Mouse (Mus musculus) midbrain, embryonic 15.5 days (tissue): ENCODE data around the gene Psen1. TPM values are rescaled to one million over a fixed set of nuclear protein-coding genes. Genes with fewer than 3 reads are reported as not detected.

Experiments
- ATAC-seq: fragments of 200-750 bp; cut with Nextera tagmentation; replicated peaks from 2 replicates; pipeline ENCODE4 v1.8.0; 2017; ENCODE audit warnings: moderate TSS enrichment
- H3K27ac ChIP-seq: fragments of 300-500 bp; sonication (generic); 2 replicates; pipeline ENCODE4 v1.5.1; 2015; ENCODE audit warnings: mild to moderate bottlenecking, inconsistent platforms
- H3K27me3 ChIP-seq: fragments of 300-500 bp; sonication (generic); replicated peaks from 2 replicates; pipeline ENCODE4 v1.6.1; 2015; ENCODE audit warnings: inconsistent platforms
- H3K36me3 ChIP-seq: fragments of 300-500 bp; sonication (generic); replicated peaks from 2 replicates; pipeline ENCODE4 v1.6.1; 2015; ENCODE audit warnings: inconsistent platforms
- H3K4me1 ChIP-seq: fragments of 300-500 bp; sonication (generic); 2 replicates; pipeline ENCODE4 v1.6.1; 2015; ENCODE audit warnings: inconsistent platforms
- H3K4me2 ChIP-seq: fragments of 300-500 bp; sonication (generic); 2 replicates; pipeline ENCODE4 v1.6.1; 2015; ENCODE audit warnings: inconsistent platforms, mild to moderate bottlenecking, moderate library complexity
- H3K4me3 ChIP-seq: fragments of 300-500 bp; sonication (generic); 2 replicates; pipeline ENCODE4 v1.5.1; 2015; ENCODE audit warnings: mild to moderate bottlenecking, inconsistent platforms
- H3K9ac ChIP-seq: fragments of 300-500 bp; sonication (generic); 2 replicates; pipeline ENCODE4 v1.6.1; 2015; ENCODE audit warnings: mild to moderate bottlenecking, inconsistent platforms
- H3K9me3 ChIP-seq: fragments of 300-500 bp; sonication (generic); 2 replicates; pipeline ENCODE4 v1.6.1; 2016; ENCODE audit warnings: inconsistent platforms
- WGBS: fragments of 180-500 bp; shearing (Covaris S2); methylation state at CpG from one replicate; pipeline ENCODE4 v1.1.7; 2015; ENCODE audit warnings: mixed read lengths; 5-methylcytosine and 5-hydroxymethylcytosine counted together
- polyA plus RNA-seq: library from polyadenylated mRNA; unstranded; fragments of >200 nt; fragmentation: Nextera tagmentation; extraction: Ambion mirVana; gene quantifications from 2 replicates; pipeline ENCODE4 v1.2.1, GENCODE M21; 2015

Gene Psen1
- polyA plus RNA-seq, 1 experiment from 2014 or later: 74.7 TPM

DNA sequence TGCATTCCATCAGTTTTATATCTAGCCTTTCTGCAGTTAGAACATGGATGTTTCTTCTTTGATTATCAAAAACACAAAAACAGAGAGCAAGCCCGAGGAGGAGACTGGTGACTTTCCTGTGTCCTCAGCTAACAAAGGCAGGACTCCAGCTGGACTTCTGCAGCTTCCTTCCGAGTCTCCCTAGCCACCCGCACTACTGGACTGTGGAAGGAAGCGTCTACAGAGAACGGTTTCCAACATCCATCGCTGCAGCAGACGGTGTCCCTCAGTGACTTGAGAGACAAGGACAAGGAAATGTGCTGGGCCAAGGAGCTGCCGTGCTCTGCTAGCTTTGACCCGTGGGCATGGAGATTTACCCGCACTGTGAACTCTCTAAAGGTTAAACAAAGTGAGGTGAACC lies 46.1 kb downstream of the Psen1 start:
- Histone ChIP-seq H3K27ac (no peak overlapping the region), H3K4me3 (no peak overlapping the region), H3K9me3 (no peaks in the 10 kb centered on the region), H3K9ac (no peak overlapping the region), H3K4me1 (no peaks in the 10 kb centered on the region), H3K36me3 (peaks cover 54% of the 10 kb centered on the region), H3K4me2 (no peak overlapping the region), H3K27me3 (no peaks in the 10 kb centered on the region)
- ATAC-seq: no peak
- WGBS: 93% methylated on average over 10 of the region's 10 CpGs

DNA sequence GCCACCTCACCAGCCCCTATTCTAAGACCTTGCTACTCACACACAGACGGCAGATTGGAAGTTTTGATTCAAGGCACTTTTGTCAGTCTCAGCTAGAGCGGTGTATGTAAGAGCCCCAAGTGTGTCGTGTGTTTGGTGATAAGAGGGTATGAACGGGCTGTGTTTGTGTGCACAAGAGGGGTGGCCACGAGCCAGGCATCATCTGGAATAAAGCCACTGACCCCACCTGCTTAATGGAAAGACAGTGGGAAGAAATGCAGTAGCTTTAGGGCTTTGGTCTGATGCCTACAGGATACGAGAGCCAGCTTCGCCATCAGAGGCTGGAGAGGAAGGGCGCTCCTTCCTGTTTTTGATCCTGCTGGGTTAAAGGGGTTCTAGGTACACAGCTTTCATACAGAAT lies 48.3 kb downstream of the Psen1 start:
- H3K27me3 ChIP-seq: no peaks in the 10 kb centered on the region
- no peak overlapping the region for H3K4me2 ChIP-seq
- no peak for ATAC-seq
- H3K9me3 ChIP-seq: no peaks in the 10 kb centered on the region
- H3K36me3 ChIP-seq: peaks cover 39% of the 10 kb centered on the region
- no peaks in the 10 kb centered on the region for H3K4me1 ChIP-seq
- WGBS: 76% methylated on average over 8 of the region's 8 CpGs
- H3K9ac ChIP-seq: no peak overlapping the region
- no peak overlapping the region for H3K27ac ChIP-seq
- no peak overlapping the region for H3K4me3 ChIP-seq

DNA sequence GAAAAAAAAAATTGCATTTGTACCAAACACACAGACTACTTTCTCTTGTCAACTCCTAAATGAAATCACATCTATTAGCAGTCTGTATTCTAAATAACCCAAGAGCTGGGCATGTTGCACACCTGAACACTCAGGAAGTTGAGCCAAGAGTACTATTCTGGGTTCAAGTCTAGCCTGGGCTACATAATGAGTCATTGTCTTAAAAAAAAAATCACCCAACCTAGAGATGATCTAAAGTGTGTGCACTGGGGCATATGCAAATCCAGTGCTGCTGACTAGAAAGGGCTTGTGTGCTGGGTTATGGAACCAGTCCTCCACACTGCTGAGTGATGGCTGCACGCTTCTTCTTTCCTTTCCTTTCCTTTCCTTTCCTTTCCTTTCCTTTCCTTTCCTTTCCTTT lies 50.7 kb downstream of the Psen1 start:
- Histone ChIP-seq H3K36me3 (peaks cover 17% of the 10 kb centered on the region), H3K4me2 (no peak overlapping the region), H3K9me3 (no peaks in the 10 kb centered on the region), H3K4me3 (no peak overlapping the region), H3K27ac (no peak overlapping the region), H3K27me3 (no peaks in the 10 kb centered on the region), H3K9ac (no peak overlapping the region), H3K4me1 (no peaks in the 10 kb centered on the region)
- WGBS: 94% methylated on average over 1 of the region's 1 CpGs
- no peak for ATAC-seq

DNA sequence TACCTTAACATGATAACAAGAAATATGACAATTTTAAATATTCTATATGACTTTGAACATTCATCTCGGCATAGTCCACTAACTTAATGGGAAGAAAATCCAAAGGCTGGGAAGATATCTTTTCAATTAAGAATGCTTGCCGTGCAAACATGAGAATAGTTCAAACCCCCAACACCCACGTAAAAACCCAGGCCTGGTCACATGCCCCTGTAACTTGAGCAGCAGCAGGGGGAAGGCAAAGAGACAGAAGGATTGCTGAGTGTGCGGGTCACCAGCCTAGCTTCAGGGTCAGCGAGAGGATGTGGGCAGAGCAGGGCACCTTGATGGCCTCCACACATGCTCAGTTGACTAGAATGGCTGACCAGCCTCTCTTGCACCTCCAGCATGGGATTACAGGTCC lies 53.8 kb downstream of the Psen1 start:
- WGBS: 84% methylated on average over 5 of the region's 5 CpGs
- H3K9me3 ChIP-seq: no peaks in the 10 kb centered on the region
- H3K4me1 ChIP-seq: no peaks in the 10 kb centered on the region
- H3K4me2 ChIP-seq: no peak overlapping the region
- no peaks in the 10 kb centered on the region for H3K36me3 ChIP-seq
- no peak for ATAC-seq
- H3K27me3 ChIP-seq: no peaks in the 10 kb centered on the region
- H3K9ac ChIP-seq: no peak overlapping the region
- no peak overlapping the region for H3K27ac ChIP-seq
- no peak overlapping the region for H3K4me3 ChIP-seq

DNA sequence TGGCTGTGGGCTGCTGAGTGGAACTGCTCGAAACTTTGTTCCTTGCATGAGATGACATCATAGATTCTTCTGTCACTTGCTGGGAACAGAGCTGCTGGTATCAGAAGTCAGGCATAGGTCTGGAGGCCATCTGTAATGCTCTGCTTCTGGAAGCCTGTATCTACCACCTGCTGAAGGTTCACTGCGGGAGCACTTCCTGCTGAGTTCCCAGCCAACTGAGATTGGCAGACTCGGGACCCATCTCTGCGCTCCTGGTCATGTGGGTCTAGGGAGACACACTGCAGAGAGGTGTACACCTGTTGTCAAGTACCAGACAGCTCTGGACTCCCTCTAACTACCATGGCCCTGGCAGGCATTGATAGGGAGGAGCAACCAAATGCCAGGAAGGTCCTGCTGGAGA lies 54.9 kb downstream of the Psen1 start:
- Histone ChIP-seq H3K9ac (no peak overlapping the region), H3K4me2 (no peak overlapping the region), H3K27ac (no peak overlapping the region), H3K4me3 (no peak overlapping the region), H3K27me3 (no peaks in the 10 kb centered on the region), H3K4me1 (no peaks in the 10 kb centered on the region), H3K9me3 (no peaks in the 10 kb centered on the region), H3K36me3 (no peaks in the 10 kb centered on the region)
- WGBS: 80% methylated on average over 4 of the region's 4 CpGs
- no peak for ATAC-seq

DNA sequence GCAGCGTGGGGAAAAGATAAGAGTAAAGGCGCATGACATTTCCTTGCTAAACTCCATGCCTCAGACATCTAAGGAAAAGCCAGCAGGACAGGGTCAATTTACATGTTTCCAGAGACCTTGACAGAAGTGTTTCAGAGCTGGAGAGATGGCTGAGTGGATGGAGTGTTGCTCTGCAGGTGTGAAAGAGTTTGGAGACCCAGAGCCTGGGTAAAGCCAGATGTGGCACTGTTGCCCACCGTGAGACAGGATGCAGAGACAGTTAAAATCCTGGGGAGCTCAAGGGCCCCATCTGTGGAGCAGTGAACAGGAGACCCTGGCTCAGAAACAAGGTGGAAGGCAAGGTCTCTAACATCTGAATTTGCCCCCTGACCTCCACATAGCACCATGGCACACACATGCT lies 55.8 kb downstream of the Psen1 start:
- H3K4me1 ChIP-seq: no peaks in the 10 kb centered on the region
- no peaks in the 10 kb centered on the region for H3K27me3 ChIP-seq
- no peaks in the 10 kb centered on the region for H3K36me3 ChIP-seq
- H3K4me3 ChIP-seq: no peak overlapping the region
- no peak overlapping the region for H3K27ac ChIP-seq
- no peaks in the 10 kb centered on the region for H3K9me3 ChIP-seq
- ATAC-seq: no peak
- H3K9ac ChIP-seq: no peak overlapping the region
- no peak overlapping the region for H3K4me2 ChIP-seq
- WGBS: 85% methylated on average over 3 of the region's 3 CpGs

DNA sequence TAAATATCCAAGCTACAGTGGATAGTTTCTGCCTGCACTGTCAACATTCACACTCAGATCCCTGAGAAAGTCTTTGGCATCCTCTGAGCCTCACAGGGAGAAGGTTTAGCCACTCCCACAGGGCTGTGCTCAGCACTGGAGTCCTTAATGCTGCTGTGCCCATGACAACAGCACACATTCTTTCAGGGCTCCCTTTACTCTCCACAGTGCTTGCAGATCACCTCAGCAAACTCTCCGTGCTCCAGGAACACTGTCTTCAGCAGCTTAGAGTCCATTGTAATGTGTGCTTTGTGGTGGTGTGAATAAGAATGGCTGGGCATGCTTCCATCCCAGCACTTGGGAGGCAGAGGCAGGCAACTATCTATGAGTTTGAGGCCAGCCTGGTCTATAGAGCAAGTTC lies 61.2 kb downstream of the Psen1 start:
- Histone ChIP-seq H3K27me3 (no peaks in the 10 kb centered on the region), H3K36me3 (no peaks in the 10 kb centered on the region), H3K9ac (no peak overlapping the region), H3K4me2 (no peak overlapping the region), H3K4me1 (no peaks in the 10 kb centered on the region), H3K9me3 (no peaks in the 10 kb centered on the region), H3K27ac (no peak overlapping the region), H3K4me3 (no peak overlapping the region)
- 28% methylated on average over 1 of the region's 1 CpGs for WGBS
- ATAC-seq: no peak

DNA sequence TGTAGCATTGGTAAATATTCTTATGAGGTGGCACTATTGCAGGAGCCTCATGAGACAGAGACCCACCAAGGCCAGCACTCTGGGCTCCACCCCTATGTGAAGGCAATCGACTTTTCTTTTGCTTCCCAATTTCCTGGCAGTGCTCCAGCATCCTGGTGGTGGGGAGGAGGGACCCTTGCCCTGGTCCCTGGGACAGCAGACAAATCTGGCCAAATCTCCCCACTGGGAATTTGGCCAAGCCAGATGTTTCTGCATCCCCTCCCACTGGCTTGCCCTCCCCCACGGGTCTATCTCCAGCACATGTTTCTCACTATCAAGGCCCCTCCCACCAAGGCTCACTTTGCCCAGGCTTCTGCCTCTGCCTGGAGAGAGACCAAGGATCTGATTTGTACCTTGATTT lies 64.5 kb downstream of the Psen1 start:
- Histone ChIP-seq H3K4me1 (no peaks in the 10 kb centered on the region), H3K9ac (no peak overlapping the region), H3K4me2 (no peak overlapping the region), H3K4me3 (no peak overlapping the region), H3K9me3 (no peaks in the 10 kb centered on the region), H3K27me3 (no peaks in the 10 kb centered on the region), H3K27ac (no peak overlapping the region), H3K36me3 (no peaks in the 10 kb centered on the region)
- no peak for ATAC-seq
- 60% methylated on average over 2 of the region's 2 CpGs for WGBS

DNA sequence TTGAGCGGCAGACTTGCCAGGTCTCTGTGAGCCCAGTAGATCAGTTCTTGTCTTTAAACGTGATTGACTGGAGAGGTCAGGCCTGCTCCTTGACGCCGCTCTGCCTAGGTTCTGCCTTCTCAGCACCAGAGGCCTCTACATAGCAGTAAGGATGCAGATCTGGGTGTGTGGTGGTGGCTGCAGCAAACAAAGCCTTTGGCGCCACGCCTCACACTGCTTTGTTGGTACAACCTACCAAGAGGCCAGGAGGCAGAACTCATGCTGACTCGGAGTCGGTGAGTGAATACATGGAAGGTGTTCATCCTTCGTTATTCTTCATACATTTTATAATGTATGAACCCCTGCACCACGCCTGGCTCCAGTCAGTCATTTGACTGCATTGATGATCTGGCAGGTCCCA lies 70.8 kb downstream of the Psen1 start:
- no peaks in the 10 kb centered on the region for H3K9me3 ChIP-seq
- WGBS: 77% methylated on average over 10 of the region's 10 CpGs
- no peaks in the 10 kb centered on the region for H3K36me3 ChIP-seq
- H3K9ac ChIP-seq: no peak overlapping the region
- no peaks in the 10 kb centered on the region for H3K27me3 ChIP-seq
- no peak overlapping the region for H3K4me3 ChIP-seq
- ATAC-seq: no peak
- H3K27ac ChIP-seq: no peak overlapping the region
- no peak overlapping the region for H3K4me2 ChIP-seq
- peaks cover 6% of the 10 kb centered on the region for H3K4me1 ChIP-seq

DNA sequence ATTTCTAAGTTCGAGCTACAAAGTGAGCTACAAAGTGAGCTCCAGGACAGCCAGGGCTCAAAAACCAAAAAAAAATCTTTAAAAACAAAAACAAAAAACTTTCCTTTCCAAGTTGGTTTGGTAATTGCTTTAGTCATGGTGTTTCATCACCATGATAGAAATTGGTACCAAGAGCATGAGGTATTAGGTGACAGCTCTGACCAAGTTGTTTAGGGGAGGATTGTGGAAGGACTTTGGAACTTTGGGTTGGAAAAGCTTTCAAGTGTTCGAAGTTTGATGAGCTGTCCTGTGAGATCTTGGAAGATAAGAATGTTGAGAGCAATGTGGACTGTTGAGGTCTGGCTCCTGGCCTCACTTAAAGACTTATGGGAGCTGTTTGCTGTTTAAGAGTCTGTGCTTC lies 72.2 kb downstream of the Psen1 start:
- Histone ChIP-seq H3K36me3 (no peaks in the 10 kb centered on the region), H3K27me3 (no peaks in the 10 kb centered on the region), H3K4me2 (no peak overlapping the region), H3K4me3 (no peak overlapping the region), H3K9ac (no peak overlapping the region), H3K9me3 (no peaks in the 10 kb centered on the region), H3K4me1 (peaks cover 12% of the 10 kb centered on the region), H3K27ac (no peak overlapping the region)
- ATAC-seq: no peak
- 94% methylated on average over 2 of the region's 2 CpGs for WGBS

DNA sequence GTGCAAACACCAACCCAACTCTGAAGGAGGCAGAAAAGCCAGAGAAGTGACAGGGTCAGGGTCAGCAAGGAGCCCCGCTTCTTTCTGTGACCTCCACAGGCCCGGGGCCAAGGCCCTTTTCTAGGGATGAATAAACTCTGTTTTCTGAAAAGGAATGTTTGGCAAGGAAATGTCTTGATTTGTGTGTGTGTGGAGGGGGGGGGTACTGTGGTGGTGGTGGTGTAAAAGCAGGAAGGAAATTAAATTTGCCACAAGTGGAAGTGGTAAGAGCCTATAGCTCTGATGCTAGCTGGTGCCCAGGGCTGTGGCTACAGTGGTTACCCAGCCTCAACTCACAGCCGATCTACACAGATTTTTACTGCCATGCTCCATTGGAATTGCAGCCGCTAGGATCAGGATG lies 74.8 kb downstream of the Psen1 start:
- 25% methylated on average over 4 of the region's 4 CpGs for WGBS
- no peaks in the 10 kb centered on the region for H3K27me3 ChIP-seq
- no peak overlapping the region for H3K4me2 ChIP-seq
- no peaks in the 10 kb centered on the region for H3K9me3 ChIP-seq
- H3K4me1 ChIP-seq: peaks cover 12% of the 10 kb centered on the region
- H3K36me3 ChIP-seq: no peaks in the 10 kb centered on the region
- no peak overlapping the region for H3K27ac ChIP-seq
- no peak for ATAC-seq
- no peak overlapping the region for H3K4me3 ChIP-seq
- H3K9ac ChIP-seq: no peak overlapping the region

DNA sequence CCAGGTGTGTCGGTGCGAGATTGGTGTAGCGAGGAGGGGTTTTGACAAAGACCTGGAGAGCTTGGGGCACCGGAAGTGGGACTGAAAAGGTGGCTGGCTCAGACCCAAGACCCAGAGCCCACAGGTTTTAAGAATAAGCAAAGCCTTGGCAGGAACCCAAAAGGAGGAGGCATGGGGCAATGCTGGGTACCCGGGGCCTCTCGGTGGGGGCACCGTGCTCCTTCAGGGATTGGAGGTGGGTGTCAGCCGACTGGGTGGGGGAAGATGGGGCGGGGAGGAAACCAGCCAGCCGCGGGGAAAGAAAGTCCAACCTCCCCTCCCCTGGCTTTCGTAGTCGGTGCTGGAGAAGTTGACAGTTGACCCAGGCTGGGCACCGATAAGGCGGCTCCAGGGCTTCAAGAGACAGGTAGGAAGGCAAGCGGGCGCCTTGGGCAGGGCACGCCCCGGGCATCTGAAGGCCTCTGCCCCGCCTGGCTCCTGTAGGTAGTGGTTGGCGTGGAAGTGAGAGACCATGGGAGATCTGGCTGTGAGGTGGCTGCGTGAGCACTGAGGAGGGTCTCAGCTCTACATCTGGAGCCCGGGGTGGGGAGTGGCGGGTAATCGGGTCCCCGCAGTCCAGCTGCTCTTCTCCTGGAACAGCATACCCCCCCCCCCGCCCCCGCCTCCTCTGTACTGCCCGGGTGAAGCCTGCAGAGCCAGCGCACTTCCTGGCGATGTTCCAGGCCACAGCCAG lies 75.5 kb downstream of the Psen1 start, which contains the start of gene Papln:
Papln (plus strand) TSS at position 324 of the 733 bp plus-strand sequence.
- peak within 1 kb of the TSS; percentile 30 for H3K4me3 ChIP-seq
- ATAC-seq: no peak; the same call in 1 of the 2 replicates
- H3K27ac ChIP-seq: no peak within 1 kb of the TSS
- no peaks in the 10 kb centered on the region for H3K27me3 ChIP-seq
- peaks cover 12% of the 10 kb centered on the region for H3K4me1 ChIP-seq
- H3K9ac ChIP-seq: peak within 1 kb of the TSS; percentile 29; the same call in 1 of the 2 replicates
- no peaks in the 10 kb centered on the region for H3K9me3 ChIP-seq
- 12% methylated on average over 29 of the region's 31 CpGs for WGBS
- H3K4me2 ChIP-seq: peak within 1 kb of the TSS; percentile 64
- no peaks in the 10 kb centered on the region for H3K36me3 ChIP-seq

DNA sequence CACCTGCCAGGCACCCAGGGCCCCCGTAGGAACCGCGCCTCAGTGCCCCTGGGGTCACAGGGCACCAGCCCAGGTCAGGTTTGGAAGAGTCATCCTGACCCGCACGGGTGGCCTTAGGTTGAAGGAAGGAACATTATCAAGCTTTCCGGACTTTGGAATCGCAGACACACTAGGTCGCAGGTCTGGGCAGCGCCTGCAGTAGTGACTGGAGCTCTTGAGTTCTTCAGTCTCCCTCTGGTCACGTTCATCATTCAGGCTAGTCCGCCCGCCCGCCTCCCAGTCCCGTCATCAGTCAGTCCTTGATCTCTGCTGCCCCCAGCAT lies 76.1 kb downstream of the Psen1 start:
- H3K4me1 ChIP-seq: peaks cover 12% of the 10 kb centered on the region
- peak overlapping the region; percentile 29; the same call in 1 of the 2 replicates for H3K9ac ChIP-seq
- H3K36me3 ChIP-seq: no peaks in the 10 kb centered on the region
- H3K27ac ChIP-seq: no peak overlapping the region
- H3K9me3 ChIP-seq: no peaks in the 10 kb centered on the region
- H3K4me2 ChIP-seq: peak overlapping the region; percentile 64
- no peak; the same call in 1 of the 2 replicates for ATAC-seq
- no peaks in the 10 kb centered on the region for H3K27me3 ChIP-seq
- 16% methylated on average over 14 of the region's 14 CpGs for WGBS
- H3K4me3 ChIP-seq: peak overlapping the region; percentile 30
